Mouse (Mus musculus) cerebellum, postnatal 36 days (tissue): ENCODE data around the gene Ntm.

Experiments
- DNase-seq, 2 experiments: peaks; one replicate each; pipeline ENCODE4 v3.0.0; 2021 to 2022; ENCODE audit warnings: mixed read lengths in 2 of 2

Gene Ntm

DNA sequence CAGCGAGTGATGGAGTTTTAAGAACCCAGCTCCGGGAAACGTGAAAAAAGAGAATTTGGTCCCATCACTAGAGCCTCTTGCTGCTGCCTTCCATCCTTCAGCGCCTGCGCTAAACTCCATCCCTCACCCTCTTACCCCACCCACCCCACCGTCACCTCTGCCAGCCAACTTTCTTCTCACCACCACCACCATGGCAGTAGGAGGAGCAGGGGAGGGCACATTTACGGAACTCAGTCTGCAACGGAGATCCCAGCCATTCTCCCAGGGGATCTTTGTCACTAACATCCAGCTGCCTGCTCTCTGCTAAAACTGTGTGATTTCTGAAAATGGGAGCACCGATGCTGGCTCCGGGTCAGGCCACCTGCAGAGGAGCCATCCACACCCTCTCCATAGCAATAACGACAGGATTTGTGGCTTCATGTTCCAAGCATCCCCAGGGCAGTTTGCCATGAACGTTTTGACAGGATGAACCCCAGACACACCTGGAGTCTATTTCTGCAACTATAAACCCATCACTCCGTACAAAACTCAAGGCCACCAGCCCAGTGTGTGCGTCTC lies 309.2 kb downstream of the Ntm start:
- peak in 1 of 2 experiments; percentile 19 for DNase-seq

DNA sequence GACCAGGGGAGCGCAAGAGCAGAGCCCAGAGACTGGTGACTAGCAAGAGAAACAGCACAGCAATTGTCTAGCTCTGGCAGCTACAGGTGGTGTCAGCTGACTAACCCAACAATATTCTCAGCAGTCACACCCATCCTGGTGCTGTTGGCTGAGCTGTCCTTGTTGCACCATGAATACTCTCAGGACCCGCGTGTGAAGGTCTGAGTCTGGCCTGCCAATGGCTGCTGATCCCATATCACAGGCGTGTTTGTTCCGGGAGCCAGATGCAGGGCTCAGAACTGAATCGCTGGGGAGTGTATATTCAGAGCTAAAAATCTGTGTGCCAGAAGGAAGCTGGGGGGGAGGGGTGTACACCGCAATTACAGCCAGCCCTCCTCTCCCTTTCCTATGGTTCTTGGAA lies 310.1 kb downstream of the Ntm start:
- no peak for DNase-seq

DNA sequence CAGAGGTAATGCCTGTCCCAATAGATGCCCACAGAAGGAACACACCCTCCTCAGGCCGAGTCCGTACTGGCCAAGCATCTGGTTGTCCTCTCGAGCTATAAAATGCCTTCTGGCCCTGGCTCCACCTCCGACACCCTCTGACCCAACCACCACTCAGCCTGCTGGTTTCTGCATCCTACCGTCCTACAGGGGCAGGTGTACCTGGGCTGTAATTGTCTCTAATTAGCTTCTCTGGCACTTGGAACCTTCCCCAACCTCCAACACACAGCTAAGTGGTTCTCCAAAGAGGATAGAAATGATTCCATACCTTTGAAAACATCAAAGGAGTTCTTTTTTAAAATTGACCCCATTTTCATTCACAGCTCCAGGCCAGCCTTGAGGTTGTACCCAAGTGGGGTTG lies 311.1 kb downstream of the Ntm start:
- DNase-seq = no peak

DNA sequence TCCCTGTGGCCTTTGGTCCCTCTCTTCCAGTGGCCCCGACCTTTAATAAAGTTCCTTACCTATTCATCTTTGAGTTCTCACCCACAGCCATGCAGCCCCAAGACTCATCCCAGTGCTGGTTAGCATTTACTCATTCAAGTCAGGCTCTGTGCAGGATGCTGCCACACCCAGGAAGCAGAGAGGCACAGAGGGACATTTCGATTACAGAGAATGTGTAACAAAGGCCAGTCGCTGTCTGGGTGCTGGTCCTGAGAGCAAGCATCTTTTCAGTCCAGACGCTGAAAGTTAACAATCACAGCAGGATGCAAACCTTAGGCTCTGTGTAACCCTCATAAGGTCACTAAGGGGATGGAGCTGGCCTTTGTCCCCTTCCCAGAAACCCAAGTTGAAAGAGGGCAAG lies 311.7 kb downstream of the Ntm start:
- no peak for DNase-seq

DNA sequence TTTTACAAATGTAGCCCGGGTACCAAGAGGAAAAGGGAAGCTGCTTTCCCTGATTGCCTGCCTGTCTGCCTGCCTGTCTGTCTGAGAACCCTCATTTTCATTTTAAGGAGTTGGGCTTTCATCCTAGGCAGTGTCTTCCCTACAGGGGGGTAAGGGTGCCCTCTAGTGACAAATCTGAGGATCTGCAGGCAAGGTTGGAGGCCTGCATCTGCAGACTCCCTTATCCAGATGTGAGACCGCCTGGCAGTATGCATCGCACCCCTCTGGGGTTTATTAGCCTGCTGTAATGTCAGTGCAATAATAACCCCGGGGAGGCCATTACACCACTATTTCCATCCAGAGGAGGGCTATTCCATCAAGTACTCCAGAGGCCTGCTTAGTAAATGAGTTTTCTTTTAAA lies 312.3 kb downstream of the Ntm start:
- peak in 1 of 2 experiments; percentile 62 for DNase-seq

DNA sequence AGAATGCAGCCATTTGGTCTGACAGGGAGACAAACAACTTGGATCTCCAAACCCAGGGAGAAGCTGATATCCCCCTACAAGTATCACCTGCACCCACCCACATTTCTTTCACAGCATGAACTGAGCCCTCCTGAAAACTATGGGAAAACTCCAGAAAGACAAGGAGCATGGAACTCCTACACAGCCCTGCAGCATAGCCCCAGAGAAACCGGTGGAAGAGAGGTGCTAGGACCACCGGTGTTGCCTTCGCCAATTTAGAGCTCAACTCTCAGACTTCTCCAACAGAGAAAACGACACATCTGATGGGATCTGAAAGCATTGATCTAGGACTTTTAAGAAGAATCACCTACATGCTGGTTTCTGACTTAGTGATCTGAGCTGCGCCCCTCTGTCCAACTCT lies 312.7 kb downstream of the Ntm start:
- no peak for DNase-seq

DNA sequence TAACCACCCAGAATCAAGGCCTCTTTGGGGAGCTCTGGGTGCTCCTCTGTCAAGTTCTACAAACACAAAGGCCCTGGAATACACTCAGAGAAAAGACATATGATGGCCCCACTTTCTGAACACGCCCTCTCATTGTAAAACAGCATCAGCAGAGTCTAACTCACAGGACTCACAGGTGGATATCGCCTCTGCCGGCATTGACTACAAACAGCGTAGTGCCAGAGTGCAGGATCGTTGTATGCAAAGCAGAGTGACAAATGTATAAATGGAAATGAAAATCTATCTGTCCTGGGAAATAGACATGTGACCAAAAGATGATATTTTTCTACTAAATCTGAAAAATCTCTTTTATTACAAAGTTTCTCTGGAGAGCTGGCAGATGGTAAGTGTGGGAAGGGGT lies 314.7 kb downstream of the Ntm start:
- DNase-seq = no peak

DNA sequence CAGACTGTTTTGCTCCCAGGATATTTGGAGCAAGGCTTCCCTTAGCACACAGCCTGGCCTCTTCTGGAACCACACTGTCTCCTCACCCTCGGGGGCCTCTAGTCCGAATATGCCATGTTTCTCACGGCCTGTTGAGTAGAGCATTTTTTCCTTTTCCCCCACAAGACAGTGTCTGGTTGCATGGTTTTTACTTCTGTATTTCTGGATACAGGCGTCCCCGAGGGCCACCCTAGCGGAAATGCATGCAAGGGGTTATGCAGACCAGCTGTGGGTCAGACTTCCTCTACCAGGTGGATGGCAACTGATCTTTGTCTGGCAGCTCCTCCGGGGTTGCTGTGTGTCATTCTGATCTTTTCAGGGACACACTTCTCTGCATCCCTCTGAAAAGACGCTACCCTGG lies 315.2 kb downstream of the Ntm start:
- no peak for DNase-seq

DNA sequence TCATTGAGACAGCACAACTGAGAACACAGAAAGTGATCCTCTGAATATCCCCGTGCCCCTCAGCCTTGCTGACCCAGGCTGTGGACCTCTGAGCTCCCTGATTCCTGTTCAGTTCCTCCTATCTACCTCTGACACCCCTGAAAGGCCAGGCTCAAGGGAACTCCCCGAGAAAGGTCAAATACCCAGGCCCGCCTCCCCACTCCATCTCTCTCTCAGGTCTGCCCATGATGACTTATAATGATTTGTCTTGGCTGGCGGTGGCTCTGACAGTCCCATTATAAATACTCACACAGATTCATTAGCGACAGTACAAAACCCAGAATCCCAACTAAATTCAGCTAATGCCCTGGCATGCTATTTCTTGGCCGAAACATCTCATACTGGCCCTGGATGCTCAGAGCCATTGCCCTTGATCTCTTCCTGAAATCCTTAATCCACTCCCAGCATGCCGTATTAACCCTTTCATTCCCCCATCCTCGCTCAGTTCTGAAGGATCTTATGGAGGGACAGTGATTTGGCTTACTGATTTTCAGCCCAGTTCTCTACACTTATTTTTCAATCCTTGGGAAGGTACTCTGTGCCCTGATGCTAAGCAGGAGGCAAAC lies 317.0 kb downstream of the Ntm start:
- DNase-seq = no peak

DNA sequence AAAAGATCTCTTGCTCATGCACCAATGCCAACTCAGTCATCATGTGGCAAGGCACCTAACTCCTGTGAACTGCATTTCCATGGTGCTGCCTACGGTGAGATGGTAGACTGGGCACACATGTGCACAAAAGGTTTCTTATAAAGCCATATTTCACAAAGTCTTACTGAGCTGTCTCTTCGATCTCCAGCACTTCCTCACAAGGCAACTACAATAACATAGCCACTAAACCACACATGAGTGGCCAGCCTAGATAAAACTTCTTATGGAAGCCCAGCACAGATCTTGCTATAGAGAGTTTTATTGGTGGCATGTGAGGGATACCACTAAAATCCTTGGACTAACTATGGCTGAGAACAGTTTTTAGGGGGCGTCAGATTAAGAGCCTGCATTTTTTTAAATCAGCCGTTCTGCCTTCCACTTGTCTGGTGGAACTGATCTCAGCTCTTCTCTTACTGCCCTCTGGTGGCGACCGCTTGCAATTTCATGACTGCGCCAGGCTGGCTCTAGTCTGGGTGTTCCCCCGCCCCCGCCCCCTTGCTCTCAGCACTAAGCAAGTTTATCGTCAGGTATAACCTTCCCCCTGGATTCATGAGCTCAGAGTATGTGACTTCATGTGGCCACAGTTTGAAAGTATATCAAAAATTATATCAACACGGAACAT lies 319.8 kb downstream of the Ntm start:
- peak; percentile 89 to 92 for DNase-seq

DNA sequence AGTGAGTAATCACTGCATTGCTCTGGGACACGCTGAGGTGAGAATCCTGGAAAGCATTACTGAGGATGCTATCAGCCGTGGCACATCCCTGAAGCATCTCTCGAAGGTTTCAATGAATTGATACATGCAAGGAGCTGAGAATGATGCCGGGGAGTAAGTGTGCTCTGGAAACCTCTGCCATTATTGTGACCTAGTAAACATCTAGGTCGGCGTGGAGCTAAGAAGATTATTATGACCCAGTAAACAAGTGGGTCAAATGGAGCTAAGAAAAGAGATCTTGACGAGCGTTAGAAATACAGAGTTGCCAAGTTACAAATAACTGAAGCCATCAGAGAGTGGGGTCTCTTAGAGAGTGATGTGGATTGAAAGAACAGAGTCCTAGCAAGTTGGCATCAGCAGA lies 325.6 kb downstream of the Ntm start:
- DNase-seq = no peak

DNA sequence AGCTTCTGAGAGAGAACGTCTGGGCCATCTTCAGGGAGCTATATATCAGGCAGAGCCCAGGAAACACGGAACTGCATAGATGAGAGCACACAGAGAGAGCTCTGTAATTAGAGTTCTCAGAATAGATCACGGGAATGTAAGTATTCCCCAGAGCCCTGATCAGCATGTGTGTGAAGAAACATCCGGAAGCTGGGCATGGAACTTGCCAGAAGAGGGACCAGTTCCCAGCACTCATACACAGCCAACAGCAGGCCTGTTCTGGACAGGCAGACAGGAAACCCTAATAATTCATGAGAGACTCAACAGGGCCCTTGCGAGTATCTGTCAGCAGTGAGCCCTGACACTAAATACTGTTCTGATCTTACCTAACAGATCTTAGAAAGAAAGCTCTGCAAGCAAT lies 345.8 kb downstream of the Ntm start:
- no peak for DNase-seq

DNA sequence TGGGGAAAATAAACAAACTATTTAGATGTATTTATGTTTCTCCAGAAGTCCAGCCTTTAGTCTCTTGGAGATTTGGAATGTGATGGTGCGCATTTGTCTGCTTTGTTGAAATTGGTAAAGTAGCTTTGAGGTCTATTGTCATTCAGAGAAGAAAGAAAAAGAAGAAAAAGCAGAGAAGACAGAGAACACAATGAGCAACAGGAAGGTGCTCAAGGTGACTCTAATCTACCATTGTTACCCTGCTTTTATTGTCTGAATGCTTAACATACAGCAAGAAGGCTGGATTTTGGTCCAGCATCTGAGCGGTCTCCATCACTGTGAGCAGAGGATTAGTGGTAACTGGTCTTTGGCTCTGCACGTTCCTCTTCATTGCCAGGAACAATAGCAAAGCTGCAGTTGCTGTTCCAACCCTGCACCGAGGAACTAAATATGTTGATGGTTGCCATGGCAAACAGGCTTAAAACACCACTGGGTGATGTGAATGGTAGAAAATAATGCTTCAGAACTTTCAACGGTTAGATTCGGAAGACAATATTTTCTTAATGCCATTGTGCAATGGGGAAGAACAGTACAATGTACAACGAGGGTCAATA lies 350.8 kb downstream of the Ntm start:
- no peak for DNase-seq

DNA sequence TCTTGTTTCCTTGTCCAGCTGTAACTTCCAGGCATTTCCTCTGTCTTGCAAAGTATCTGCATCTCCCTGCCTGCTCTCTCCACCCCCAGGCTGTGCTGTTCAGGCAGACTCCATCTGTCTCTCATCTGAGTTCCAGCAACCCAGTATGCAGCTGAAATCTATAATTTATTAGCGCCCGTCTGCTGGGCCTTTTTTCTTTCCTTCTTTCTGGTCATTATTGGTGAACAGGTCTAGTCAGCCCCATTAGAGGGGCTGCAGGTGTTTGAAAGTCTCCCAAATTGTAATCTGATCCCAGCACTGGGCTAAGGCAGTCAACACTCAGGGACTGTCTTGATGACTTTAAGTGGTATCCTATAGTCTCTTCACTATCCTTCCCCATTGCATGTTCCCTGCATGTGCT lies 352.1 kb downstream of the Ntm start:
- DNase-seq = peak in 1 of 2 experiments; percentile 23

DNA sequence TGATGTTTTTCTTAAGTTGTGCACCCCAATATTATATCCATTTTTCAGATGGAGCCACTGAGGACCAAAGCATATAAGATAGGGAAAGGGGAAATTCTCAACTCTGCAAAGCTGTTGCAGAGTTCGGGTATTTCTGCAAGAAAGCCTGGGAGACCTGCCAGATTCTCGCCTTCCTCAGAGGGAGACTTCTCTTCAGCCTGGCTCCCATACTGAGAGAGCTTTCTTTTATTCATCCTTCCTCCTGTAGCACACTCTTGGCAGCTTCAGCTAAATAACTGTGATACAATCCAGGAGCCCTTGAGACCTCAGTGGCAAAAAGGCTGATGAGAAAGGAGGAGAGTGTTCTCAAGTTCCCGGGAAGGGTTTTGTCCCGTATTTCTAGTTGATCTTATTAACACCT lies 365.3 kb downstream of the Ntm start:
- DNase-seq = no peak

DNA sequence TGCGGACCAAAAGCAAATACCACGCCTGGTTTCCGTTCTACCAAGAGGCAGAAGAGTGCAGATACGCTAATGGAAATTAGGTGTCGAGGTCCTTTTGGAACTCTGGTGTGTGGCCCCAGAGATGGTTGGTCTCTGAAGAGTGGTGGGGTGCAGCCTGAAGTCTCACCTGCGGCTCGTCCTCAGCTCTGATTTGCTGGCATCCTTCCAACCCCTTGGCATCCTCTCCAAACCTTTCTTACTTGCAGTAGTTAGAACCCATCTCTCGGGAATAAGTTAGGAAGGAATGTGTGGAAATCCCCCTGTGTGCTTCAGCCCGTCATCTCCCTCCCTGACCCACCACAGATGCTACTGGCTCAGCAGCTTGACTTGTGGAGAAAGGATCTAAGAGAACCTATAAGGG lies 367.6 kb downstream of the Ntm start:
- peak; percentile 54 to 67 for DNase-seq

DNA sequence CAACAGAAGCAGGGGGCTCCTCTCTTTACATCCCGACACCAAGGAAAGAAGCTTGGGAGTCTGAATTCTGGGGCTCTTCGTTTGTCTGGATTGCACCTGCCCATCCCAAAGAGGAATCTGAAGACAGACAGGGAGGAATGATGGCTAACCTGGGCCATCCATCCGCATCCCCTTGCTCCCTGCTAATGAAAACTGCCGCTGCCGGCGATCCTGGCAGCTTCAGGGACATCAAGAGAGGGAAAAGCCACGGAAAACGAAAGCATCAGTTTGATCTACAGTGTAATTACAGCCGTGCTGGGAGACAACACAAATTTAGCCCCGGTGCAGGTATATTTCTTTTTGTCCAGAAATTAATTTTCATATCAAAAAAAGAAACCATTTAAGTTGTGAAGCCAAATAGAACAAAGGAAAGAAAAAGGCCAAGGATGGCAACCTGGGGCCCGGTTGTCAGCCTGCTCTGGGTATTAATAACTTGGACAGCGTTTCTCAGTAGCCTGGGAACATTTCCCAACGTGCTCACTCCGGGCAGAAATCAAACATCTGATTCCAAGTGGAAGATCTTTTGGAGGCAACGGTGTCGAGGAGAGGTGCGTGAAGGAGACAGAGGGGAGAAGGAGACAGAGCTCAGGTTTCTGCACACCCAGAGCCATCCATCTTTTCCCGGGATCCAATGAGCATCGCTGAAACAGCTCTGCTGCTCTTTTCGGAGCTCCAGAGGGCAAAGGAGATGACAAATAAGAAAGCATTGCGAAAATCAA lies 368.2 kb downstream of the Ntm start:
- DNase-seq = peak; percentile 44 to 71

DNA sequence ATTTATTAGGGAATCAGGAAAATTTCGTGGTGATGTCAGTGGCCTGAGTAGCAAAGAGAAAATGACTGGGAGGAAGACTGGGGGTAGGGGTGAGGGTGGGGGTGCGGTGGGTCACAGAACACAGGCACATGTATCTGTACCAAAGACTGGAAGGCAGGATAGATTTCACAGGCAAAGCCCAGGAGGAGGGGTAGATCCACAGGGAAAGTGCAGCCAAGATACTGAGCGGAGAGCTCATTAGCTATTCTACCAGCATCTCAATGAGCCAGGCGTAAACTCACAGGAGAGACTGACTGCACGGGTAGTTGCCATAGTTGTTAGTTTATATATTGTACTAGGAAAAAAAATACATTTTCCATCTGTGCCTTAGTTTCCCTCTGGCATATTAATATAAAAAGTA lies 375.6 kb downstream of the Ntm start:
- no peak for DNase-seq

DNA sequence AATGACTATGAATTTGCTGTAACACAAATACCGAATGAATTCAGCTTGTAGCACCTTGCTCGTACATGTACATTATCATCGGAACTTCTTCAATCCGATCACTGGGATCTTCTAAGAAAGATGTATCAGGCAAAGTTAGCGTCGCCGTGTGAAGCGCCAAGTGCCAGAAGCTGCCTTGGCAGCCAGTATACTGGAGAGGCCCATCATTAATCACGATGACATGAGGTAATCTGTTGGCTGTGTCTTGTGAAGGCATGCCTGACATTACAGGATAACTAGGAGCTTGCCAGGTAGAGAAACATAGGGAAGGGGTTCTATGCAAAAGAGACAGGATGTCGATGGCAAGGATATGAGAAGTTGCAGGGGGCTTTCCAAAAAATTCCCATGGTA lies 376.6 kb downstream of the Ntm start:
- no peak for DNase-seq

DNA sequence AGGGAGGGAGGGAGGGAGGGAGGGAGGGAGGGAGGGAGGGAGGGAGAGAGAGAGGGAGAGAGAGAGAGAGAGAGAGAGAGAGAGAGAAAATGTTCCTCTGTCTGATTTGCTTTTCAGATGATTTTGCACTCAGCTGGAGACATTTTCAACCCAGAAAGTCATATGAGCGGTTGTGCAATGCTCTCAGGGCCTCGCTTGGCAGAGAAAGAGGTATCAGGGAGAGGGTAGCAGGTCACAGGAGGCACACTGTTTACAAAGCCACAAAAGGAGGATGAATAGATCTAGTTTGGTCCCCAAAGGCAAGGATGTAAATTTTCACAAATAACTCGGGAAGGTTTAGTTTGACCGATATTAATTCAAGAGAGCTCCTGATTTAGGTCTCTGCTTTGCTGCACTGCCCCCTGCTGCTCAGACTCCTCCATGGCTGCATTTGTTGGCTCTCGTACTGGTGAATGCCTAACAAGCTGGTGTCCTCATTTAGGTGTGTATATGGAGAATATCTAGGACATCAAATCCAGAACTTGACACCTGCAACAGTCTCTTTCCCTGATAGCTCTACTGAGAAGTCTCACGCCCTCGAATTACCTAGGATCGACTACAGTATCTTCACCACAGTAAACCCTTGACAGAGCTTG lies 377.1 kb downstream of the Ntm start:
- DNase-seq = peak; percentile 88 to 90

DNA sequence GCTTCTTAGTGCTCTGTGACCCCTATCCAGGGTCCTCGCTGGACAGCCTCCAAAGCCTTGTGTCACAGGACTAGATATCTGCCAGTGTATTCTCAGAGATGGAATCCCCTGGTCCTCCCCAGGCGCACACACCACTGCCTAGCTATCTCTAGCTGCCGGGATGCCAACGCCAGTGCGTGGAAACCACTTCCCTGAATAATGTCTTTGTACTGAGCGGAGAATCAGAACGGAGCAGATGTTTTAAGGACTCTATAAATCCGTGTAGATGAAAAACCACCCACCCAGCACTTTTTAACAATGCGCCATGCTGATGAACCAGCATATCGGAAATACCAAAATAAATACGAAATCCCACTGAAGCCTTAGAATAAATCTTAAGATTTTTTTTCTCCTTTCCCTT lies 384.7 kb downstream of the Ntm start:
- DNase-seq = no peak

DNA sequence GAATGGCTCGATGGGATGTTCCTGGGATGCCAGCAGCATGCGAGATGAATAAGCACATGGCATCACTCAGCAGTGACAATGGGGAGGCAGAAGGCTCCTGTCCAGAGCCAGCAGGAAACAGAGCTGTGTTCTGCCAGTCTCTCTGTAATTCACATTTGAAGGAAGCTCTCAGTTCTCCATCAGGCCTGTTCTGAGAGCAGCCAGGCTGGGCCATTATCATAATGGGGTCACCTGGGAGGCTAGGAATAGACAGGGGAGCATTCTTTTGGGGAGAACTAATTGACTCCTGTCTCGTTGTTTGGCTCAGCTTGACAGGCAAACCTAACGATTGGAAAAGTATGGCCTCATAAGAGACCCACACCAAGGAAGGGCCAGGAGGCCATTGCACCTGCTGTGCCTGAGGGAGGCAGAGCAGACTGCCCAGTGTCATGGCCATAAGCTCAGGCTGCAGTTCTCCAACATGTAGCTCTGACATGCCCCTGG lies 386.8 kb downstream of the Ntm start:
- peak; percentile 86 to 91 for DNase-seq

DNA sequence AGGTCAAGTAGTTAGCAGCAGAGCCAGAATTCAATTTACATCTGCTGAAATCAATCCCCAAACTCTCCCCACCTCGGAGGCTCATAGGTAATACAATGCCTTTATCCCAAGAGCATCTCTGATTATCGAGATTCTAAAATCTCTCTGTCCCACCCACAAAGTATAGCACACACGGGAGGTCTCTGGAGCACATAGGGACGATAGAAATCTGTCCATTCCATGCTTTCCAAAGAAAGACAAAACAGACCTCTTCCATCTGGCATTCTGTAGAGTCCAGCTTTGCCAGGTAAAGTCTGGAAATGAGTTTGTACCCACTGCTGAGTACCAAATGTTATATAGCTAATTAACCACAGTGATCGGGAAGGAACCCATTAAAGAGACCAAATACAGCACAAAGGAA lies 388.4 kb downstream of the Ntm start:
- DNase-seq = peak; percentile 47 to 72
